9 mouse cellular contexts compared by ENCODE assay signal in genomic region chr5:113516873-113517336, GRCm38 (mm10). TPM values are rescaled to one million over a fixed set of nuclear protein-coding genes. Genes with fewer than 3 reads are reported as not detected.
DNase-seq lines count a peak whose midpoint lies in the region; ATAC-seq and TF ChIP-seq lines count a peak whose summit lies in the region.
"Had no signal": no experiment of that assay in that cellular context is flagged by ENCODE, and none has a peak within 500 bp of the region (broad histone marks: within the 10 kb centered on the region; RNA-seq: fewer than 3 reads in every experiment).

No protein-coding gene starts in this region.

- no peaks in the 10 kb centered on the region for H3K9me3 ChIP-seq in forebrain, embryonic 10.5 days
- H3K9me3 ChIP-seq in kidney, embryonic 15.5 days (replicated peaks) = no peaks in the 10 kb centered on the region
- H3K9me3 ChIP-seq in midbrain, embryonic 16.5 days (replicated peaks; ENCODE audit: control insufficient read depth, low read length, poor library complexity, severe bottlenecking) = no peaks in the 10 kb centered on the region

- H3K27me3 ChIP-seq in forebrain, embryonic 10.5 days (ENCODE audit: poor library complexity, severe bottlenecking) = no peaks in the 10 kb centered on the region
- H3K27me3 ChIP-seq in kidney, embryonic 15.5 days = 0 out of 2 replicates have a peak, but pooled peaks cover 5% of the 10 kb centered on the region
- H3K27me3 ChIP-seq in midbrain, embryonic 16.5 days (ENCODE audit: control insufficient read depth, insufficient read depth, low read depth, low read length) = no peaks in the 10 kb centered on the region
- H3K27me3 ChIP-seq in thymus, adult 2 months (ENCODE audit: control insufficient read depth, insufficient read depth, low read length) = no peaks in the 10 kb centered on the region

- H3K4me2 ChIP-seq in kidney, embryonic 15.5 days = peak overlapping the region; percentile 24; the same call in 1 of the 2 replicates
- H3K4me2 ChIP-seq in midbrain, embryonic 16.5 days (ENCODE audit: low read length) = peak overlapping the region; percentile 31

- no peak for DNase-seq in layer of hippocampus, adult 2 months (ENCODE audit: low spot score in 2 of 2)
- DNase-seq in layer of hippocampus, adult 11-12 months (ENCODE audit: low spot score) = no peak
- DNase-seq in forebrain, embryonic 10.5 days (ENCODE audit: extremely low spot score, low spot score) = no peak
- no peak for DNase-seq in yolk sac, embryonic 10.5 days (ENCODE audit: low spot score)
- no peak for DNase-seq in thymus, adult 2 months
- DNase-seq in cerebellum, adult 9-11 months = no peak

- peaks cover 23% of the 10 kb centered on the region for H3K4me1 ChIP-seq in forebrain, embryonic 10.5 days
- peaks cover 15% of the 10 kb centered on the region for H3K4me1 ChIP-seq in kidney, embryonic 15.5 days
- peaks cover 19% of the 10 kb centered on the region for H3K4me1 ChIP-seq in midbrain, embryonic 16.5 days (ENCODE audit: control insufficient read depth, insufficient read depth, low read length)
- H3K4me1 ChIP-seq in thymus, adult 2 months (replicated peaks; ENCODE audit: control insufficient read depth, insufficient read depth, low read length) = no peaks in the 10 kb centered on the region

- no peak for TF ChIP-seq POLR2A in thymus, adult 2 months (IDR thresholded peaks at IDR 0.05; ENCODE audit: control insufficient read depth, extremely low read depth, insufficient read depth, low read length, poor library complexity)

- TF ChIP-seq CTCF in layer of hippocampus, adult 2 months (conservative IDR thresholded peaks at IDR 0.05) = no peak
- no peak for TF ChIP-seq CTCF in thymus, adult 2 months (IDR thresholded peaks at IDR 0.05; ENCODE audit: borderline replicate concordance, control insufficient read depth, extremely low read depth, insufficient read depth, low read length, poor library complexity)

- ATAC-seq in kidney, embryonic 15.5 days (replicated peaks; ENCODE audit: low FRiP score) = no peak; the same call in 1 of the 2 replicates
- peak; percentile 40 for ATAC-seq in midbrain, embryonic 16.5 days

- no peak overlapping the region; the same call in 1 of the 2 replicates for H3K4me3 ChIP-seq in layer of hippocampus, adult 2 months
- peak overlapping the region; percentile 32 for H3K4me3 ChIP-seq in forebrain, embryonic 10.5 days
- H3K4me3 ChIP-seq in kidney, embryonic 15.5 days (replicated peaks) = no peak overlapping the region
- no peak overlapping the region for H3K4me3 ChIP-seq in midbrain, embryonic 16.5 days (ENCODE audit: low read depth, low read length)
- H3K4me3 ChIP-seq in thymus, adult 2 months (ENCODE audit: control insufficient read depth, insufficient read depth, low read length) = no peak overlapping the region

- H3K36me3 ChIP-seq in forebrain, embryonic 10.5 days (replicated peaks) = no peaks in the 10 kb centered on the region
- H3K36me3 ChIP-seq in kidney, embryonic 15.5 days = no peaks in the 10 kb centered on the region
- H3K36me3 ChIP-seq in midbrain, embryonic 16.5 days (ENCODE audit: control insufficient read depth, insufficient read depth, low read length) = no peaks in the 10 kb centered on the region; the same call in 1 of the 2 replicates
- no peaks in the 10 kb centered on the region for H3K36me3 ChIP-seq in thymus, adult 2 months (ENCODE audit: control insufficient read depth, insufficient read depth, low read length)

- H3K27ac ChIP-seq in layer of hippocampus, adult 2 months = peak overlapping the region; percentile 39; the same call in 1 of the 2 replicates
- H3K27ac ChIP-seq in forebrain, embryonic 10.5 days = peak overlapping the region; percentile 27
- H3K27ac ChIP-seq in kidney, embryonic 15.5 days = no peak overlapping the region
- peak overlapping the region; percentile 33 for H3K27ac ChIP-seq in midbrain, embryonic 16.5 days (ENCODE audit: low read length)
- no peak overlapping the region for H3K27ac ChIP-seq in thymus, adult 2 months (ENCODE audit: control insufficient read depth, insufficient read depth, low read length)
- H3K27ac ChIP-seq: macrophage had no signal

- whole genome bisulfite sequencing in forebrain, embryonic 10.5 days = 24% methylated on average over 14 of the region's 14 CpGs
- 32% methylated on average over 14 of the region's 14 CpGs for WGBS in kidney, embryonic 15.5 days
- 11% methylated on average over 14 of the region's 14 CpGs for WGBS in midbrain, embryonic 16.5 days
- WGBS in thymus, adult 2 months = 75% methylated on average over 14 of the region's 14 CpGs

- H3K9ac ChIP-seq in kidney, embryonic 15.5 days = no peak overlapping the region
- peak overlapping the region; percentile 5; the same call in 1 of the 2 replicates for H3K9ac ChIP-seq in midbrain, embryonic 16.5 days (ENCODE audit: low read depth, low read length)

RNA-seq across cellular contexts. Expression of gene Wscd2, which starts 26.8 kb away (rescaled TPM):
- 10 to 100 TPM; 85.0 to 89.1 TPM for total RNA-seq in layer of hippocampus, adult 2 months (2021)
- polyA plus RNA-seq in forebrain, embryonic 10.5 days (2016; fragmentation: Nextera tagmentation; extraction: Ambion mirVana) = 3.9 and 4.5 TPM in 2 replicates
- polyA plus RNA-seq in kidney, embryonic 15.5 days (2015; fragmentation: Nextera tagmentation; extraction: Ambion mirVana) = 2.8 and 4.5 TPM in 2 replicates
- polyA plus RNA-seq in midbrain, embryonic 16.5 days (2015; fragmentation: Nextera tagmentation; extraction: Ambion mirVana) = 14.4 and 16.1 TPM in 2 replicates
- polyA plus RNA-seq in thymus, adult 2 months (2012; rRNA removed) = 1.2 and 1.6 TPM in 2 replicates
- polyA plus RNA-seq: macrophage had no signal

Comparison
In these comparisons a context has a peak if more than half of its experiments do, and no peak if none do; other contexts are left out.
1. H3K27ac ChIP-seq: peak in layer of hippocampus, adult 2 months (single experiment), forebrain, embryonic 10.5 days (single experiment) and midbrain, embryonic 16.5 days (single experiment); none in kidney, embryonic 15.5 days (single experiment) and thymus, adult 2 months (single experiment).